Comparison of ENCODE assay signal across 7 mouse cellular contexts in genomic region chr19:44295741-44296140, GRCm38 (mm10). TPM values are rescaled to one million over a fixed set of nuclear protein-coding genes. Genes with fewer than 3 reads are reported as not detected.
DNase-seq lines count a peak whose midpoint lies in the region; ATAC-seq and TF ChIP-seq lines count a peak whose summit lies in the region.

No protein-coding gene starts in this region.

- ATAC-seq in intestine, postnatal 0 days = peak; percentile 78
- ATAC-seq in midbrain, embryonic 11.5 days (ENCODE audit: low FRiP score) = no peak

- H3K4me2 ChIP-seq in intestine, postnatal 0 days (replicated peaks; ENCODE audit: low read depth) = peak overlapping the region; percentile 87
- H3K4me2 ChIP-seq in midbrain, embryonic 11.5 days = peak overlapping the region; percentile 100

- peaks cover 37% of the 10 kb centered on the region for H3K36me3 ChIP-seq in intestine, postnatal 0 days (ENCODE audit: control insufficient read depth, insufficient read depth)
- H3K36me3 ChIP-seq in midbrain, embryonic 11.5 days (ENCODE audit: control insufficient read depth, insufficient read depth, low read length) = peaks cover 51% of the 10 kb centered on the region

- DNase-seq in adrenal gland, adult 18-20 months (ENCODE audit: low spot score in 2 of 2) = peak; percentile 86 to 87
- DNase-seq in embryo, embryonic 11.5 days (ENCODE audit: low read depth, low spot score) = peak; percentile 70
- peak; percentile 64 to 85 for DNase-seq in gastrocnemius, postnatal 4 days (ENCODE audit: low spot score in 2 of 2)
- DNase-seq in left cerebral cortex, postnatal 4 days = peak; percentile 88
- peak; percentile 98 for DNase-seq in midbrain, embryonic 11.5 days (ENCODE audit: low spot score, missing footprints)
- peak; percentile 86 for DNase-seq in right cerebral cortex, postnatal 4 days

- under 1% methylated on average over 4 of the region's 4 CpGs for WGBS in intestine, postnatal 0 days
- 7% methylated on average over 4 of the region's 4 CpGs for WGBS in midbrain, embryonic 11.5 days

- H3K9ac ChIP-seq in intestine, postnatal 0 days (ENCODE audit: low read depth, low read length) = peak overlapping the region; percentile 46; the same call in 1 of the 2 replicates
- peak overlapping the region; percentile 99 for H3K9ac ChIP-seq in midbrain, embryonic 11.5 days (ENCODE audit: low read length)

- peak overlapping the region; percentile 54 for H3K4me3 ChIP-seq in intestine, postnatal 0 days (ENCODE audit: low read depth, low read length)
- H3K4me3 ChIP-seq in midbrain, embryonic 11.5 days (ENCODE audit: low read depth, low read length) = peak overlapping the region; percentile 95

- H3K27ac ChIP-seq in intestine, postnatal 0 days (ENCODE audit: low read depth, low read length) = peak overlapping the region; percentile 87
- no peak overlapping the region for H3K27ac ChIP-seq in midbrain, embryonic 11.5 days (ENCODE audit: low read depth, low read length)

- no peaks in the 10 kb centered on the region for H3K27me3 ChIP-seq in intestine, postnatal 0 days (replicated peaks; ENCODE audit: control insufficient read depth, insufficient read depth, low read length)
- H3K27me3 ChIP-seq in midbrain, embryonic 11.5 days (ENCODE audit: control insufficient read depth, insufficient read depth, low read length) = no peaks in the 10 kb centered on the region

- TF ChIP-seq CTCF in intestine, postnatal 0 days (IDR thresholded peaks at IDR 0.05; ENCODE audit: low read depth) = peak; percentile 100

- H3K9me3 ChIP-seq in intestine, postnatal 0 days (ENCODE audit: control insufficient read depth) = no peaks in the 10 kb centered on the region
- H3K9me3 ChIP-seq in midbrain, embryonic 11.5 days (ENCODE audit: control insufficient read depth, low read length) = no peaks in the 10 kb centered on the region

- intact Hi-C loops in left cerebral cortex, postnatal 4 days (cut with DNase I) = loop anchor here (5.0 kb wide), 1 partner anchor 48 kb away; no protein-coding TSS in a partner anchor

- 0 out of 2 replicates have a peak, but pooled peaks cover 23% of the 10 kb centered on the region for H3K4me1 ChIP-seq in intestine, postnatal 0 days (replicated peaks; ENCODE audit: control insufficient read depth, insufficient read depth, low read length)
- H3K4me1 ChIP-seq in midbrain, embryonic 11.5 days (ENCODE audit: control insufficient read depth, insufficient read depth, low read length) = peaks cover 56% of the 10 kb centered on the region

RNA-seq across cellular contexts. Expression of gene Scd2, which starts 2.3 kb away (rescaled TPM):
- total RNA-seq in adrenal gland, adult 18-20 months (2021) = 100 to 1,000 TPM; 836 to 847 TPM
- 10 to 100 TPM; 81.6 to 87.3 TPM for total RNA-seq in gastrocnemius, postnatal 4 days (2021)
- 35.6 and 42.1 TPM in 2 replicates for polyA plus RNA-seq in intestine, postnatal 0 days (2015; fragmentation: Nextera tagmentation; extraction: Ambion mirVana)
- total RNA-seq in left cerebral cortex, postnatal 4 days (2021) = 100 to 1,000 TPM; 554 to 565 TPM
- 353 and 358 TPM in 2 replicates for polyA plus RNA-seq in midbrain, embryonic 11.5 days (2014; fragmentation: Nextera tagmentation; extraction: Ambion mirVana)

RNA-seq across cellular contexts. Expression of gene Scd4, which starts 37.2 kb away (rescaled TPM):
- total RNA-seq in adrenal gland, adult 18-20 months (2021) = 10 to 100 TPM in 1 of 2 experiments, 1 to 10 TPM in 1; 5.2 to 15.0 TPM
- under 1 TPM; 0.62 to 0.71 TPM for total RNA-seq in gastrocnemius, postnatal 4 days (2021)
- 0.04 TPM in 1 of 2 replicates, not detected in the other for polyA plus RNA-seq in intestine, postnatal 0 days (2015; fragmentation: Nextera tagmentation; extraction: Ambion mirVana)
- 1 to 10 TPM; 1.7 to 2.3 TPM for total RNA-seq in left cerebral cortex, postnatal 4 days (2021)
- 0.06 TPM in 1 of 2 replicates, not detected in the other for polyA plus RNA-seq in midbrain, embryonic 11.5 days (2014; fragmentation: Nextera tagmentation; extraction: Ambion mirVana)

Comparison
In these comparisons a context has a peak if more than half of its experiments do, and no peak if none do; other contexts are left out.
1. RNA of gene Scd2, which starts 2.3 kb away (total RNA-seq): 836 to 847 TPM in adrenal gland, adult 18-20 months and 554 to 565 TPM in left cerebral cortex, postnatal 4 days; 81.6 to 87.3 TPM in gastrocnemius, postnatal 4 days; every median in the first group is over 4 times any median in the second.
2. Peak in every context shown above with its lines, with median percentiles within 50 percentile points of each other: DNase-seq.